Mouse (Mus musculus) E14TG2a.4 (cell line): ENCODE data around the gene Ambp.

Source experiments
- CTCF ChIP-seq: conservative IDR thresholded peaks from 2 replicates; pipeline ENCODE4 v1.5.1; 2014; ENCODE audit warnings: low read length
- POU5F1 ChIP-seq: IDR thresholded peaks from 2 replicates; pipeline ENCODE4 v1.6.1; 2014; ENCODE audit warnings: low read length, borderline replicate concordance

- TF ChIP-seq CTCF = no peak
- no peak for TF ChIP-seq POU5F1
These were observed 571 bp downstream of the Ambp start for GRCm38 (mm10) chr4:63154028-63154427.
